Mouse (Mus musculus): ENCODE results near the gene Gm49393.

- TF ChIP-seq POLR2A (IDR thresholded peaks at IDR 0.05; ENCODE audit: low read depth, low read length): no peak
- TF ChIP-seq CTCF (IDR thresholded peaks at IDR 0.05; ENCODE audit: borderline replicate concordance, insufficient read depth, low read length): no peak
Observed at GRCm38 (mm10) chr13:60848241-60849120, 86.9 kb downstream of the Gm49393 start.
